Mouse (Mus musculus) megakaryocyte, embryonic 14.5 days (primary cell): ENCODE results near the gene Psap. TPM values are rescaled to one million over a fixed set of nuclear protein-coding genes. Genes with fewer than 3 reads are reported as not detected.

Experiments
- H3K27me3 ChIP-seq: replicated peaks from 2 replicates; pipeline ENCODE3; 2012; ENCODE audit warnings: inconsistent platforms
- H3K36me3 ChIP-seq: replicated peaks from 2 replicates; pipeline ENCODE3; 2012; ENCODE audit warnings: low read length, inconsistent platforms, mixed read lengths
- H3K4me1 ChIP-seq: 2 replicates; pipeline ENCODE4 v1.6.1; 2012; ENCODE audit warnings: inconsistent platforms
- H3K4me3 ChIP-seq: replicated peaks from 2 replicates; pipeline ENCODE3; 2012; ENCODE audit warnings: moderate library complexity, mild to moderate bottlenecking, inconsistent platforms
- H3K9me3 ChIP-seq: 2 replicates; pipeline ENCODE4 v1.6.1; 2012; ENCODE audit warnings: inconsistent platforms
- FLI1 ChIP-seq: IDR thresholded peaks from 2 replicates; pipeline ENCODE4 v1.6.1; 2012; ENCODE audit warnings: low read length, inconsistent platforms, mixed read lengths
- GATA1 ChIP-seq: IDR thresholded peaks from 3 replicates; pipeline ENCODE4 v1.6.1; 2012; ENCODE audit warnings: mixed read lengths, low read length, inconsistent platforms, borderline replicate concordance
- polyA plus RNA-seq: library from polyadenylated mRNA; stranded (reverse); fragments of >175 nt; gene quantifications from 2 replicates; pipeline ENCODE4 v1.2.3, GENCODE M21; 2012; ENCODE audit warnings: low replicate concordance; ENCODE audit not compliant: insufficient read depth

Psap gene
- polyA plus RNA-seq, 1 experiment: 417 TPM

DNA sequence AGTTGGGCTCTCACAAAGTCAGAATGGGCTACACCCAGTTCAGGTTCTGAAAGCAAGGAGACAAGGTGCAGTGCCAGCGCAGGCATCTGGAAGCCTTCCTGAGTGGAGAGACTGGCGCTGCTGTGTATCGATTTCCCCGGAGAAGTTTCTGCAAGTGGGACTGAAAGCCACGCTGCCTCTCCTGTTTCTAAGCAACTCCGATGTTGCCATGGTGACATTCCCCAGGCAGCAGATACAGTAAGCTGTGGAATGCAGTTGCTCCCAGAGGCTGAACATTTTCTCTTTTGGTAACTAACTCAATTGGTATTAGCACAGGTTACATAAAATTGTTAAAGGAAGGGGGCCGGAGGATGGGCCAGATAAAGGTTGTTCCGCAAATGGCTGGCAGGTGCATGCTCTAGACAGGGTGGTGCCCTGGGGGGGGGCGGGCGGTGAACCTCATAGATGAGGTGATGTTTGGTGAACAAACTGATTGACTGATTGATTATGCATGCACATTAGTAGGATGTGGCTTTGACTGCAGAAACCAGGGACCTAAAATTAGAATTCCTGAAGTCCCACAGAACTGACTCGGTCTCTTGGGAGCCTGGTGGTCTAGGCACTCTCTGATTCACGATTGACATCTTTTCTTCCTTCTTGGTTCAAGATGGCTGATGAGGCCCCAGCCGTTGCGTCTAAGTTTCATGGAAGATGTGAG is 8.4 kb downstream of the Psap start:
- Histone ChIP-seq H3K27me3 (no peaks in the 10 kb centered on the region), H3K9me3 (no peaks in the 10 kb centered on the region), H3K4me1 (peaks cover 96% of the 10 kb centered on the region), H3K4me3 (peak overlapping the region; percentile 80), H3K36me3 (peaks cover 45% of the 10 kb centered on the region)
- TF ChIP-seq GATA1: no peak
- no peak for TF ChIP-seq FLI1

DNA sequence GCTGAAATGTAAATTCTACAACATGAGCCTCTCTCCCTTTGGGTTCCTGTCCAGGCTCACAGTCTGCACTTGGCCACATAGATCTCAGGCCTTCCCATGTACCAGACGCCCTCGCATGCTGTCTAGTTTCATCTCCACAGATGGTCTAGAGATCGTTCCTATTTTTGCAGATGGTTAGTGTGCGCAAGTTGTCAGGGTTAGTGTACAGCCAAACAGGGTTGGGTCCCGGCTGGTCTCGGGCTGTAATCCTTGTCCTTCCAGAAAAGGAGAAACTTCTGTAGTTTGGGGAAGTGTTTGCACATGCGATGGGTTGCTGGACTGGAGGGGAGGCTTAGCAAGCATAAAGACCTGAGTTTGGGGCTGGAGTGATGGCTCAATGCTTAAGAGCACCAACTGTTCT is 9.1 kb downstream of the Psap start:
- H3K4me1 ChIP-seq: peaks cover 98% of the 10 kb centered on the region
- no peaks in the 10 kb centered on the region for H3K27me3 ChIP-seq
- peaks cover 49% of the 10 kb centered on the region for H3K36me3 ChIP-seq
- H3K4me3 ChIP-seq: peak overlapping the region; percentile 33
- H3K9me3 ChIP-seq: no peaks in the 10 kb centered on the region
- no peak for TF ChIP-seq FLI1
- no peak for TF ChIP-seq GATA1

DNA sequence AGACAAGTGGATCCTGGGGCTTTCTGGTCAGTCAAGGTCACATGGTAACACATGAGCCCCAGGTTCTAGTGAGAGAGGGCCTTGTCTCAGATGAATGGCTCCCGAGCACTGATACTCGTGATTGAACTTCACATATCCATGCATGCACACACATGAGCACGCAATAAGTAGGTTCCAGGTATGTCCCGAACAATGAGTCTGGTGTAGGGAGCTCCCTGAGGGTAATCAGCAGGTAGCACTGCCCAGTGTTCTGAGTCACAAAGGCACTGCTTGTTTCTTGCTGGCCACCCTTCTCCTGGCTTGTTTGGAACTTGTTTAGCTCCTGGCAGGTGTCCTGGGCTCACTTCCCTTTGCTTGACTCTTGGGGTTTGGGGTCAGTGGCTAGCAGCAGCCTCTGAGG is 9.7 kb downstream of the Psap start:
- Histone ChIP-seq H3K27me3 (no peaks in the 10 kb centered on the region), H3K36me3 (peaks cover 49% of the 10 kb centered on the region), H3K4me3 (peak overlapping the region; percentile 44), H3K9me3 (no peaks in the 10 kb centered on the region), H3K4me1 (peaks cover 98% of the 10 kb centered on the region)
- TF ChIP-seq GATA1 (no peak), FLI1 (no peak)

DNA sequence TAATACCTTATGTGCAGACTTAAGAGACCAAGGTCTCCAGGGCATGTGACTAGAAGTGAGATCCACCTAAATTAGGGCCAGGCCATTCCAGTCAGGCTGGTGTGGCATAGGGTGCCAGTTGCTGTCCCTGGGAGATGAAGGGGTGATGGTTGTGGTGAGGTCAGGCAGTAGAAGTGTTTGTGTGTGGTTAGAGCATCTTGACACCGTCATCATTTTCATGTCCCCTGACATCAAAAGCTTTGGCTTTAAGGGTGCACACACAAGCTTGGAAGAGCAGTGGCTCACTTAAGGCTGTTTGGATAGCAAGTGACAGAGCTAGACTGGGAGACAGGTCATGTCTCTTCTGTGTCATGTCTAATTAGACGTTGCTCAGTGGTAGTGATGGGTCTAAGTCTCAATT is 10.3 kb downstream of the Psap start:
- peak overlapping the region; percentile 69 for H3K4me3 ChIP-seq
- peaks cover 49% of the 10 kb centered on the region for H3K36me3 ChIP-seq
- no peaks in the 10 kb centered on the region for H3K27me3 ChIP-seq
- H3K9me3 ChIP-seq: no peaks in the 10 kb centered on the region
- TF ChIP-seq FLI1: no peak
- TF ChIP-seq GATA1: no peak
- peaks cover 96% of the 10 kb centered on the region for H3K4me1 ChIP-seq

DNA sequence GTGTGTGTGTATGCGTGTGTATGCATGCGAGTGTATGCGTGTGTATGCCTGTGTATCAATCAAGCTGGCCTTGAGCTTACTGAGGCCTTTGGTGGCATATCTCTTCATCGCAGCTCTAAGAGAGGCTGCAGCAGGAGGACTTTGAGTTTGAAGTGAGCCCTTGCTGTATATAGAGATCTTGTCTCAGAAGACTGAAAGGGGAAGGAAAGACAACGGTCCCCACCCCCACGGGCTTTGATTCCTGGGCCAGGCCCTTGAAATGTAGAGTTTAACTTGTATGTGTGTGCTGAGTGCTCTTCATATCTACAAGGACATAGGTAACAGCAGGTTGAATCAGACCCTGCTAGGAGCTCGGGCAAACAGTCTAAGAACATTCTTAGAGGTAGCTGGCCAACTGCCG is 11.8 kb downstream of the Psap start:
- no peak for TF ChIP-seq FLI1
- TF ChIP-seq GATA1: no peak
- no peaks in the 10 kb centered on the region for H3K27me3 ChIP-seq
- peaks cover 95% of the 10 kb centered on the region for H3K4me1 ChIP-seq
- peaks cover 59% of the 10 kb centered on the region for H3K36me3 ChIP-seq
- H3K4me3 ChIP-seq: no peak overlapping the region
- no peaks in the 10 kb centered on the region for H3K9me3 ChIP-seq

DNA sequence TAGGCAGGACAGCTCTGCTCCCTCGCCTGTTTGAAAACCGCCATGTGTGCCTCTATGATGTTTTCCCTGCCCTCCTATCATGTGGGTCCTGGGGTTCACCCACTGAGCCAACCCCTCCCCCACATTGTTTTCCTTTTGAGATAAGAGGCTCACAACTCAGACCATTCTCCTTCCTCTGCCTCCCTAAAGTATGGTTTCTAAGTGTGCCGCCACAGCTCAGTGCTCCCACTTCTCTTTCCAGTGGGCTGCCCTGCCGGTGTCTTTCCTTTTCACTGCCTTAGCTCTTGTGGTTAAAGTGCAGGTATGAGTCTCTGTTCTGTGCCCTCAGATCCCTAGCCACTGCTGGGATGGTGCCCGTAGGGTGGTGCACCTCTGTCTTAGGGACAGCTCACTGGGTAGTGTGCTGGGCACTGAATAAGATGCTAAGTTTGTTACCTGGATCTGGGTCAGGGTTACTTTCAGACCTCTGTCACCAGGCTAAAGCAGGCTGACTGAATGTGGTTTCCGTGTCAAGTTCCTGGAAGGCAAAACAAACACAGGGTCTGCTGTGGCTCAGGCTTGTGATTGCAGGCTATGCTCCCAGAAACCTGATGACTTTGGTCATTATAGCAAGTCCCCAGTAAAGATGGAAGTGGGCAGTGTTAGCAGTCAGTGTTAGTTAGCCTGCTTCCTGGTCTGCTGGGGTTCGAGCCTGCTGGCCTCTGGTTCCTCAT is 12.8 kb downstream of the Psap start:
- Histone ChIP-seq H3K4me3 (peak overlapping the region; percentile 85), H3K4me1 (peaks cover 95% of the 10 kb centered on the region), H3K9me3 (no peaks in the 10 kb centered on the region), H3K36me3 (peaks cover 61% of the 10 kb centered on the region), H3K27me3 (no peaks in the 10 kb centered on the region)
- no peak for TF ChIP-seq GATA1
- no peak for TF ChIP-seq FLI1

DNA sequence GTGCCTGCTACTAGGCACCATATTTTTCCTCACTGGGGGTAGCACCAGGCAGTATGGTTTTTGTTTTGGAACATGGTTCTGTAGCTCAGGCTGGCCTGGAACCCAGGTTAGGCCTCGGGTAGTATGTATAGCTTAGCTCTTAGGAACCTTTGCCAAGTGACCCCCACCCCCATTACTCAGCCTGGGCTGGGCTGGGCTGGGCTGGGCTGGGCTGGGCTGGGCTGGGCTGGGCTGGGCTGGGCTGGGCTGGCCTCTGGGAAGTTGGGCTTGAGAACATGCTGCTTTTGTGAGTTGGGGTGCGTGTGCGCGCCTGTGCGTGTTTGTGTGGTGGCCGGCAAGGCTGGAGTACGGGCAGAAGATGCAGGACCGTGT is 13.3 kb downstream of the Psap start:
- H3K27me3 ChIP-seq: no peaks in the 10 kb centered on the region
- H3K9me3 ChIP-seq: no peaks in the 10 kb centered on the region
- peaks cover 61% of the 10 kb centered on the region for H3K36me3 ChIP-seq
- TF ChIP-seq FLI1 (no peak), GATA1 (no peak)
- peaks cover 95% of the 10 kb centered on the region for H3K4me1 ChIP-seq
- H3K4me3 ChIP-seq: peak overlapping the region; percentile 85

DNA sequence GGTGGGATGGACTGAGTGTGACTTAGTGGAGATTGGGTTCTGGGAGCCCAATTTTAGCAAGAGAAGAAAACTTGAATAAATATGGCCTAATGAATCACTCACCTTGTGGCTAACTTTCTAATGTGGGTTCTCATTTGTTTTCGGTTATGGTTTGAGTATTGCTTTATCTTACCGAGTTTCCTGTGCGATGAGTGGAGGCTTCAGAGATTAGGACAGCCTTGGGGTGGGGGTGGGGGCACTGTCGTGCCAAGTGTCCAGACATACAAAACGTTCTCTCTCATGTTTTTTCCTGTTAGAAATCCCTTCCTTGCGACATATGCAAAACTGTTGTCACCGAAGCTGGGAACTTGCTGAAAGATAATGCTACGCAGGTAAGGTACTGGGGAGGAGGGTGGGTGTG is 14.8 kb downstream of the Psap start:
- H3K9me3 ChIP-seq: no peaks in the 10 kb centered on the region
- peaks cover 64% of the 10 kb centered on the region for H3K36me3 ChIP-seq
- no peaks in the 10 kb centered on the region for H3K27me3 ChIP-seq
- no peak overlapping the region for H3K4me3 ChIP-seq
- no peak for TF ChIP-seq FLI1
- no peak for TF ChIP-seq GATA1
- peaks cover 89% of the 10 kb centered on the region for H3K4me1 ChIP-seq

DNA sequence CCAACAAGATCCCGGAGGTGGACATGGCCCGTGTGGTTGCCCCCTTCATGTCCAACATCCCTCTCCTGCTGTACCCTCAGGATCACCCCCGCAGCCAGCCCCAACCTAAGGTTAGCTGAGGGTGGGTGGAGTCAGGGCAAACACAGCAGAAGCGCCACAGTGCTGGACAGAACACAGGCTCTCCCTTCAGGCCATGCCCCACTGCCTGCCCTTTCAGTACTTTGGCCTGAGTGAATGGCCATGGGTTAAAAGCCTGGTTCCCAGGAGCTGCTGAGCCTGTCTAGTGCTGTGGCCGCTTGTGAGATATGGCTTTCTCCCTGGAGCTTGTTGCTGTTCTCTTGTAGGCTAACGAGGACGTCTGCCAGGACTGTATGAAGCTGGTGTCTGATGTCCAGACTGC is 17.2 kb downstream of the Psap start:
- H3K27me3 ChIP-seq: no peaks in the 10 kb centered on the region
- H3K4me3 ChIP-seq: no peak overlapping the region
- H3K4me1 ChIP-seq: peaks cover 68% of the 10 kb centered on the region
- no peaks in the 10 kb centered on the region for H3K9me3 ChIP-seq
- no peak for TF ChIP-seq GATA1
- H3K36me3 ChIP-seq: peaks cover 84% of the 10 kb centered on the region

DNA sequence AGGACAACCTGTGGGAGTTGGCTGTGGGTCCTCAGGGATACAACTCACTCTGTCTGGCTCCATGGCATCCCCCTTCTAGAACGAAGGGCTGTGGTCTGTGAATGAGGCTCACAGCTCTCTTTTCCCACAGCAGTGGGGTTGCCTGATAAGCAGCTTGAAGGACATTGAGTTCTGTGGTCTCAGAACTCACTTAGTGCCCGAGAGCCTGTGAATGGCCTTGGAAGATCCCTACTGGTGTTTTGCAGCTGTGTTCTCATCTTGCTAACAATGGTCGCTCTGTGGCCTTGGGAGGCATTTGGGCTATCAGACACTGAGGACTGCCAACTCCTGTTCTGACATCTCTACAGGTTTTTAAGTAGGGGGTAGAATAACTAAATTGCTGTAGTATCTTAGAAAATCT is 17.9 kb downstream of the Psap start:
- peaks cover 92% of the 10 kb centered on the region for H3K36me3 ChIP-seq

More for the DNA sequence above, 17.9 kb downstream of the Psap start:
- H3K27me3 ChIP-seq: no peaks in the 10 kb centered on the region
- no peaks in the 10 kb centered on the region for H3K9me3 ChIP-seq
- no peak overlapping the region for H3K4me3 ChIP-seq
- peaks cover 60% of the 10 kb centered on the region for H3K4me1 ChIP-seq
- no peak for TF ChIP-seq GATA1
- TF ChIP-seq FLI1: no peak
